Mouse (Mus musculus): Measurements from ENCODE around the gene Vmn1r237. TPM values are rescaled to one million over a fixed set of nuclear protein-coding genes. Genes with fewer than 3 reads are reported as not detected.

Gene Vmn1r237
- polyA plus RNA-seq (2012; rRNA removed), result not detected in 2 replicates

GRCm38 (mm10) chr17:21311565-21311964, at the start of gene Vmn1r237:
Vmn1r237 (plus strand) TSS chr17:21311865.
- no peak for DNase-seq (ENCODE audit: low spot score)

- DNase-seq (ENCODE audit: low spot score), result no peak
Observed at GRCm38 (mm10) chr17:21272103-21272502, 39.6 kb upstream of the Vmn1r237 start.

- no peak for DNase-seq (ENCODE audit: low spot score)
Observed at GRCm38 (mm10) chr17:21282642-21283041, 29.0 kb upstream of the Vmn1r237 start, which contains the start of gene Vmn1r236. Vmn1r236 (plus strand) TSS chr17:21282942.

GRCm38 (mm10) chr17:21284395-21284794, 27.3 kb upstream of the Vmn1r237 start:
- no peak for DNase-seq (ENCODE audit: low spot score)

- DNase-seq (ENCODE audit: low spot score), result no peak
Observed at GRCm38 (mm10) chr17:21289695-21290094, 22.0 kb upstream of the Vmn1r237 start.

Other genes with a start within 250 kb of the Vmn1r237 start
- gene Vmn1r234, start 85.8 kb upstream of the Vmn1r237 start, polyA plus RNA-seq (2012; rRNA removed), result not detected in 2 replicates
- not detected in 2 replicates for gene Vmn1r235, start 55.5 kb upstream of the Vmn1r237 start, polyA plus RNA-seq (2012; rRNA removed)
- gene Vmn1r236, start 28.9 kb upstream of the Vmn1r237 start, polyA plus RNA-seq (2012; rRNA removed), result not detected in 2 replicates
- 4.8 and 5.5 TPM in 2 replicates for gene Zfp677, start 71.9 kb downstream of the Vmn1r237 start, polyA plus RNA-seq (2012; rRNA removed)
- gene Zfp54, start 111.4 kb downstream of the Vmn1r237 start, polyA plus RNA-seq (2012; rRNA removed), result 6.1 and 6.2 TPM in 2 replicates
- gene Zfp51, start 138.5 kb downstream of the Vmn1r237 start, polyA plus RNA-seq (2012; rRNA removed), result 7.1 and 8.6 TPM in 2 replicates
- gene Zfp53, start 177.1 kb downstream of the Vmn1r237 start, polyA plus RNA-seq (2012; rRNA removed), result 8.1 and 9.2 TPM in 2 replicates
- gene Zfp52, start 223.7 kb downstream of the Vmn1r237 start, polyA plus RNA-seq (2012; rRNA removed), result 4.7 and 5.6 TPM in 2 replicates

All from urinary bladder, adult 2 months (tissue).